Mouse (Mus musculus) heart, adult 18-20 months (tissue): ENCODE measurements around the gene Ncor2. TPM values are rescaled to one million over a fixed set of nuclear protein-coding genes. Genes with fewer than 3 reads are reported as not detected.

ENCODE experiments used
- DNase-seq, 2 experiments: peaks; one replicate each; pipeline ENCODE4 v3.0.0; 2021 to 2022; ENCODE audit warnings: mixed read lengths in 1 of 2
- total RNA-seq, 2 experiments: library from RNA; stranded (reverse); gene quantifications; 2 replicates each; pipeline ENCODE4 v1.2.3; 2021

Ncor2 gene
- total RNA-seq, 2 experiments from 2014 or later: 65.9 to 68.9 TPM

- DNase-seq: no peak
Observed at GRCm38 (mm10) chr5:125172831-125173615, 6.0 kb downstream of the Ncor2 start.

DNA sequence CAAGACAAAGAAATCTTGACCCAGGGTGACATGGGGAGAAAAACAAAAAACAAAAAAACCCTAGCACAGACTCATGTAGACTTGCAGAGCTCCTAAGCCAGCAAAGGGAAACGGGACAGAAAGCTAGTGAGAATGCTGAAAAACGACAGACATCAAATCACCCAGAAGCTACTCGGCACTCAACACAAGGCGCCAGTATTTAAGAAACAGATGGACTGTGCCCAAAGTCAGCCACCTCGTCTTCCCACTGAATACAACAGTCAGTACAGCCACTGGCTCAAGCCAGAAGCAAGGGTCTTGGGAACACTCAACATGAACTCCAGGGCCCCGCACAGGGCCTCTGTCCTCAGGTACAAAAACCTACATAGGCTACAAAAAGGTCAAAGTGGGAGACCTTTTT lies 7.8 kb downstream of the Ncor2 start:
- DNase-seq: no peak

DNA sequence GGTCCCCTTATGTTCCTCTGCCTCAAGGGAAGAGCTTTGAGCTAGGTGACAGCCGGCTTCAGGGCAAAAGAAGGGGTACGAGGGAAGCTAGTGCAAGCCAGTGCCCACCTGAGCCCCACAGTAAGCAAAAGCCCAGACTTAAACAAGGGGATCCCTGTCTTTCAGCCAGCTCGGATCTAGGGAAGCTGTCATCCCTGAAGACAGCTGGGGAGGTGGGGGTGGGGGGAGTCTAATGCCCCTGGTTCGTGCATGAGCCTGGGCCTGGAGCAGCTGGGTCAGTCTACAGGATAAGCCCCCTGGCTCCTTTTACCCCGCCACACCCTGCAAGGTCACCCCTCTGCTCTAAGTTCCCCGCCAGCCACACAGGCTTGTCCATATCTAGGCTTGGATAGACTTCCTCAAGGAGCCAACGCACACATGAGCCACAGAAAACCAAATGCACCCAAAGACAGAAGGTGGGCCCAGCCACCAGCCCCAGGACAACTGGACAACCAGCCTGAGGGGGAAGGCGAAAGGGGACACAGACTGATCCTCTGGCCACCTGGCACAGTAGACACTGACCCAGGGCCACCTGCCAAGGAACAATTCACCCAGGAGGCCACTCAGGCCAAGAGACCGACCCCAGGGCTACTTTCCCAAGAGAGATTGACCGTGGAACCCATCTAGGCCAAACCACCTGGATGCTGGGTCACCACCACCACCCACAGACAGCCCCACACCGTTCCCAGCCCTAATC lies 8.7 kb downstream of the Ncor2 start:
- no peak for DNase-seq

DNA sequence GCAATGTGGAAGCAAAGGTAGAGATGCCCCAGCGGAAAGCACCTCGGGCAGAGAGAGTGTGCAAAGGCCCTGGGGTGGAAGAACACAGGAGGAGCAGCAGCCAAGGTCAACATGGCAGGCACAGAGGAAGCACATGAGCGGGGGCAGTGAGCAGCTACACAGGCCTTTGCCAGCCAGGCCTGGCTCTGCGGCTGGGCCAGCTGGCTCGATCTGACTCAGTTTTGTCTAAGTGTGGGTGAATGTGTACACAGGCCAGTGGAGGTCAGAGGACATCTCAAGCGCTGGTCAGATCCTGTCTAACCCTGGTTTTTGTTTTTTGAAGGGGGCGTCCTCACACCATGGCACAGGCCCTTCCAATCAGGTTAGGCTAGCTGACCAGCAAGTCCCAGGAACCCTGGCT lies 10.9 kb downstream of the Ncor2 start:
- DNase-seq: peak in 1 of 2 experiments; percentile 62

- DNase-seq: no peak
Observed at GRCm38 (mm10) chr5:125167524-125167923, 11.5 kb downstream of the Ncor2 start.

DNA sequence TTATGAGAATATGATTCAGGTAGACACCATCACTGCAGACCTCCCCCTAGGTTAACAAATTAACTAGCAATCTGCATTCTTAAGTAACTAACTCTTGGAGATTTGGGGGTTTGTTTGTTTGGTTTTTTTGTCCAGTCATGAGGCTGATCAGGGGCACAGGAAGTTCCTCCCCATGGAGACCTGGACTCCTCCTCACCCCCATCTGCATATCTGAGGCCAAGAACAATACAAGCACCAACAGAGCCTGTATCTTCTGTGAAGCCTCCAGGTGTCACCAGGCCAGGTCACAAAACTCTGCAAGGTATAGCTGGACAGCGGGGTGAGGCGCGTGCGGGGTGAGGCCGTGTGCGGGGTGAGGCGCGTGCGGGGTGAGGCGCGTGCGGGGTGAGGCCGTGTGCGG lies 13.0 kb downstream of the Ncor2 start:
- DNase-seq: no peak

DNA sequence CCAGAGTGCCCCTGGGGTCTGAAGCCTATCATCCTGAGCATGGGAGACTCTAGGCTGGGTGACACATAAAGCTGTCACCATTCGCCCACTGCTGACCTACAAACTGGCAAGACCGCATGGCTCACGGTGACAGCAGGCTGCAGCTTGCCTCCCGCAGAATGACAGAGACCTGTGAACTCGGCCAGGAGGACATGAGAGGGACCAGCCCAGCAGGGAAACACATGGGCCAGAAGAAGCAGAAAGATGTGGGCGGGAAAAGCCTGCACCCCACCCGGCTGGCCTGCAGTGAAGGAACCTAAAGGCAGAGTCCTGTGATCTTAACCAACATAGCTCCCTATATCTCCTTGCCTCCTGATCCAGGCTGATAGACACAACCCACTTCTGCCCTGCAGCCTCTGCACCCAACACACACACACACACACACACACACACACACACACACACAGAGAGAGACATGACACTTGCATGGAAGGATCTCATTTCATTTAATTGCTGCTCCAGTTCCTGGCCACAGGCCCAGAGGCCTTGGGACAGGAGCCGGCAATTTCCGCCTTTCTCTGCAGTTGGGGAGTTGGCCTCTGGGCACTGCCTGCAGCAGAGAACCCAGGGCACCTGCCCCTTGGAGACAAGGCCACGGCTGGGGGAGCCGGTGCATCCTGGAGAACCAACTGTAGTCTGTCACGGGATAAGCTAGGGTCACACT lies 14.4 kb downstream of the Ncor2 start:
- peak; percentile 80 to 86 for DNase-seq

DNA sequence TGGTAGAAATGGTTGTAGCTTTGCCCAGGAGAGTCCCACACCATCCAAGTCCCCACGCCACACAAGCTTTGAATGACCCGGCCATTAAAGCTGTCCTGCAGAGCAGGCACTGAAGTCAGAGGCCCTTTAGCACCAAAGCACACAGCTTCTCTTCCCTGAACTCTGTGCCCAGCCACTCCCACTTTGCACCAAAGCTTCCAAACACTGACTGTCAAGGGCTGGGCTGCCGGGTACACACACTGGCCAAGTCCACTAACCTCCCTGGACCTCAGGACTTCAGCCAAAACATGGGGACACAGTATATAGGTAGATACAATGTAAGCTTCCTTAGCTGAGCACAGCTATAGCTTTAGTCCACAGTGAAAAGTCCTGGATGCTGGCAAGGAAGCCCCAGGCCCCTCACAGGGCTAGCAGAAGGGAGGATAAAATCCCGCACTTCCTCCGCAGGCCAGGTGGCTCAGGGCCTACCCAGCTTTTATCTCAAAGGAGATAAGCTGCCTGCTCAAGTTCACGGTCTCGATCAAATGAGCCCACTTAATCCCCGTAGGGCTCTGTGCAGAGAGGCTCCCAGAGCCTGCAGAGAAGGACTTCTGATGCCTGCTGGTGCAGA lies 15.5 kb downstream of the Ncor2 start:
- DNase-seq: no peak

- DNase-seq: no peak
Observed at GRCm38 (mm10) chr5:125162461-125162860, 16.6 kb downstream of the Ncor2 start.

DNA sequence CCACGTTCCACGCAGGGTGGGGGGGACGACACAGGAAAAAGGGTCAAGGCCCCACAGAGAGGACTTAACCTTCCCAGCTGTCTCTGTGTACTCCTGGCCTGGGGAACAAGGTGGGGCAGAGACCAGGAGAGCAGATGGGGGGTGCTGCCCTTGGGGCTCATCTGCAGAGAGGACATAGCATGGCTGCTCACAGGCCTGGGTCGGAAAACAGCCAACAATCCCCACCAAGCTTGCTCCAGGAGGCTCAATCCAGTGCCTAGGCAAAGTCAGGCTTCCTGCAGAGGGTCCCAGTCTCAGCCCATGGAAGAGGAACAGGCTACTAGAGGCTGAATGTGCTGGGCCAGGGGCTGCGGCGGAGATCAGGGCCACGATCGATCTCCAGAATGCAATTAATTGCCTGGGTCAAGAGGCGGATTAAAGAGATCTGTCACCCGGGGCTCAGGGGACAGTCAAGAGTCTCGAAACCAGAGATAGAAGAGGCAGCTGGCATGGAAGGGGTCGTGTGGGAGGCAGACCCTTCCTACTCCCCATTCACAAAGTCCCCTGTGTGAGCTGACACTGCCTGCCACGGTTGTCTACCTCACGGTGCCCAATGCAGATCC lies 19.1 kb downstream of the Ncor2 start:
- DNase-seq: no peak

DNA sequence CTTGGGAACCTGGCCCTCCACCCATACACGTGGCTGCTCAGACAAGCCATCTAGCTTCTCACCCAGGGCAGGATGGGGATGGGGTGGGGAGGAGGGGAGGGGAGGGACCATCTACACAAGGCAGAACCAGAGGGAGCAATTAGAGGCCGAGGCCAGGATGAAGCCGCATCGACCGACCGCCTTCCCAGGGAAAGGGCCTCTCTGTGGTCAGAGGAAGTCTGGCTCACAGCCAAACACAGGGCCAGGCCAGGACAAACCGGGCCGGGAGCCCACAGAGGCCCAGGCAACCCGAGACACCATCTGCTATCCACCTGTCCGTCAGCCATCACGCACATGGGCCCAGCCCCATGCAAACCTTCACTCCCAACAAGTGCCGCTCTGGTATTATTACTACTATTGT lies 19.7 kb downstream of the Ncor2 start:
- DNase-seq: peak; percentile 86 to 91

DNA sequence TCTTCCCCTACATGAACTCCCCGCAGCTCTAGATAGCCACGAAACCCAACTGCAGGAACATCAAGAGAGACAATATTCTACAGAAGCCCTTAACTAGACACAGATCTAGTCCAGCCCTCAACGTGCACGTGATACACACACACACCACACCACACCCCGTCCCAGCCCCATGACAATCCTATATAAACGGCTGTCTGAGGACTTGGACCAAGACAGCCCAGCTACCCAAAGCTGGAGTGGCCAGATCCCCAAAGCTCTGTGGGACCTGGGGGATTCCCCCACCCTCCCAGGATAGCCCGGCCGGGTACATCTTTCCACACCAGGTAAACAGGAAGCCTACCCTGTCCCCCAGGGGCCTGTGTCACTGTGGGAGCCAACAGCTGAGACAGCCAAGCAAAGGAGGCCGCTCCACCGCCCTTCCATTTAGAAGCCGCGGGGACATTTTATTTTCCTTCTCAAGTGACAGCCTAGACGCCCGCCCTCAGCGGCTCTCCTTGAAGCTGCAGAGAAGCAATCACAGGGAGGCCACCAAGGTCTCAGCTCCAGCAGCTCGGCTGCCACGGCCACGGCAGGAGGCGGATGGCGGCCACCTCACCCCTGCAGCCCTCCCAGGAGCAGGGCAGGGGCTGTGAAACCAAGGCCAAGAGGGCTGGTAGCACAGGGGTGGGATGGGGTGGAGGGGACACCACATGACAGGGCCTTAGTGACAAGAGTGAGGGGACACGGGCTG lies 20.6 kb downstream of the Ncor2 start:
- peak; percentile 70 to 80 for DNase-seq

- DNase-seq: no peak
Observed at GRCm38 (mm10) chr5:125157375-125158033, 21.5 kb downstream of the Ncor2 start.

- DNase-seq: peak in 1 of 2 experiments; percentile 54
Observed at GRCm38 (mm10) chr5:125156418-125157205, 22.4 kb downstream of the Ncor2 start.

DNA sequence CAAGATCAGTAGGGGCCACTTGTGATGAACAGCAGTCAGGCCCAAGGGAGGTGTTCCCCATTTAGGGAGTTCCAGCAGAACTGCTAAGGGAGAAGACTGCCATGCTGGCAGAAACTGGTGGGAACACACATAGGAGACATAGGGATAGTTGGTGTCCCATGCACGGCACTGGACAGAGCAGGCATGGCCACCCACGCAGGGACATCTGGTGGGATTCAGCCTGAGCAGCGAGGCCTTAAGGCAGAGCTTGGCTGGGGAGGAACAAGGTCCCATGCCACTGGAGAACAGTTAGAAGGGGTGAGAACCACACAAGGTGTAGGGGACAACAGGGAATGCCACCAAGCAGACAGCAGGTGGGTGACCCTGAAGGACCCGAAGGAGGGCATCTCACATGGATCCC lies 23.6 kb downstream of the Ncor2 start:
- DNase-seq: no peak

DNA sequence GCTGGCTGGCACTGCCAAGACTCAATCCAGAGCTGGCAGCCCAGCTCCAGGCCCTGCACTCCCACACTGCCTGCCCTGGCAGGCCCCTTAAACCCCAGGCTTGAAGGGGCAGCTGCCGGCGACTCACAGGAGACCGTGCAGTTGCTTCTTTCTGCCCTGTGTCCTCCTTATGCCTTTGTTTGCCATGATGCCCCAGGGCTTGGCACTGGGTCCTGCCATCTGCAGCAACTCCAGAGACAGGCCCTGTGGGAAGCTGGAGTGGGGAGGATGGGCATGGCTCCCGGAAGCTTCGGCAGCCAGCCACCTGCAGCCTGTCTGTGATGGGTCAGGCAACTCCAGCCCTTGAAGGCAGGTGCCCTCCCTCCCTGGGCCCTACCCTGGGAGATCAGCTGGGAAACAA lies 24.0 kb downstream of the Ncor2 start:
- DNase-seq: peak; percentile 72 to 79

DNA sequence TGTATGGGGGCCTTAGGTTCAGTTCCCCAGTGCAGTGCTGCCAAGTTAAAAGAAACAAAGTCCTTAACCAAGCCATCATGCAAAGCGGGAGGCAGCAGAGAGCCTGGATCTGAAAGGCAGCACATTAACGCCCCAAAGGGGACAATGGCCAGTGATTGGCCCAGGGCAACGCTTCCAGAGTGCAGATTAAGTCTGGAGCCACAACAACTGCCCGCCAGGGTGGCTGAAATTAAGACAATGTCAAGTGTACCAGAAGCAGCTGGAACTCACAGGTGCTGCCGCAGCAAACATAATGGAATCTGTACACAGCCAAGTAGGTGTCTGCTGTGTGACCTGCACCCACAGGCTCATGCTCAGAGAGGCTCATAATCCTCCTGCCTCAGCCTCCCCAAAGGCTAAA lies 24.8 kb downstream of the Ncor2 start:
- DNase-seq: no peak

- no peak for DNase-seq
Observed at GRCm38 (mm10) chr5:125153201-125153816, 25.7 kb downstream of the Ncor2 start.

- DNase-seq: no peak
Observed at GRCm38 (mm10) chr5:125151872-125152534, 27.0 kb downstream of the Ncor2 start.
